Mouse (Mus musculus) stomach, postnatal 0 days (tissue): ENCODE results near the gene Il9r.

ENCODE experiments used
- CTCF ChIP-seq: IDR thresholded peaks from 2 replicates; pipeline ENCODE4 v1.5.1; 2016; ENCODE audit warnings: antibody characterized with exemption, low read depth, mild to moderate bottlenecking, moderate library complexity
- EP300 ChIP-seq: optimal IDR thresholded peaks from 2 replicates; pipeline ENCODE3; 2016; ENCODE audit warnings: antibody characterized with exemption

GRCm38 (mm10) chr11:32234816-32235485, 34.9 kb upstream of the Il9r start:
- TF ChIP-seq CTCF (no peak), EP300 (no peak)
